Mouse (Mus musculus) CH12.LX (cell line): Measurements from ENCODE around the gene Syne3. TPM values are rescaled to one million over a fixed set of nuclear protein-coding genes. Genes with fewer than 3 reads are reported as not detected.

Source experiments
- DNase-seq: peaks from one replicate; pipeline ENCODE4 v3.0.0-alpha.2; 2013; ENCODE audit errors: extremely low read depth
- H3K27ac ChIP-seq: 2 replicates; pipeline ENCODE4 v1.5.1; 2012; ENCODE audit warnings: low read depth, mild to moderate bottlenecking, control low read depth, moderate library complexity; ENCODE audit not compliant: insufficient read depth
- H3K27me3 ChIP-seq: replicated peaks from 2 replicates; pipeline ENCODE3; 2012; ENCODE audit warnings: inconsistent platforms
- H3K36me3 ChIP-seq, 2 experiments: replicated peaks in 1 of 2; 2 replicates each; pipeline versions ENCODE3 to v1.6.1; 2012; ENCODE audit warnings: inconsistent platforms in 1 of 2, low read length in 1 of 2, mild to moderate bottlenecking in 1 of 2, mixed read lengths in 1 of 2, moderate library complexity in 1 of 2; ENCODE audit not compliant: control insufficient read depth in 1 of 2, insufficient read depth in 1 of 2
- H3K4me1 ChIP-seq, 2 experiments: 2 replicates each; pipeline ENCODE4 v1.6.1; 2012; ENCODE audit warnings: inconsistent platforms in 1 of 2, moderate library complexity in 1 of 2; ENCODE audit not compliant: insufficient read depth in 2 of 2, control insufficient read depth in 1 of 2
- H3K4me2 ChIP-seq: 2 replicates; pipeline ENCODE4 v1.6.1; 2012; ENCODE audit warnings: low read depth, mild to moderate bottlenecking, control low read depth; ENCODE audit not compliant: poor library complexity, insufficient read depth, severe bottlenecking
- H3K4me3 ChIP-seq, 3 experiments: fragments of 150-350 bp in 1 of 3; sonication (generic) in 1 of 3; replicated peaks in 1 of 3; 2 replicates each; pipeline versions ENCODE3 to v1.5.1; 2011 to 2012; ENCODE audit warnings: low read depth in 2 of 3, low read length in 2 of 3, mild to moderate bottlenecking in 2 of 3, moderate library complexity in 2 of 3, control low read depth in 1 of 3, improper control_type of control experiment in 1 of 3, inconsistent platforms in 1 of 3, mixed read lengths in 1 of 3; ENCODE audit not compliant: poor library complexity in 1 of 3
- H3K79me2 ChIP-seq: replicated peaks from 2 replicates; pipeline ENCODE4 v1.6.1; 2012; ENCODE audit warnings: mild to moderate bottlenecking, moderate library complexity; ENCODE audit not compliant: control insufficient read depth, poor library complexity, insufficient read depth, severe bottlenecking; ENCODE audit errors: extremely low read depth
- H3K9ac ChIP-seq: 2 replicates; pipeline ENCODE4 v1.6.1; 2012; ENCODE audit warnings: low read depth, mild to moderate bottlenecking, control low read depth, moderate library complexity; ENCODE audit not compliant: insufficient read depth
- H3K9me3 ChIP-seq: replicated peaks from 2 replicates; pipeline ENCODE3; 2012; ENCODE audit warnings: low read length, inconsistent platforms, mixed read lengths
- BHLHE40 ChIP-seq: IDR thresholded peaks from 2 replicates; pipeline ENCODE4 v1.6.1; 2011; ENCODE audit warnings: mild to moderate bottlenecking, low read depth, low read length, improper control_type of control experiment
- ELF1 ChIP-seq: IDR thresholded peaks from 2 replicates; pipeline ENCODE4 v1.6.1; 2014; ENCODE audit warnings: low read depth, mild to moderate bottlenecking, inconsistent platforms, low read length, improper control_type of control experiment
- EP300 ChIP-seq: IDR thresholded peaks from 2 replicates; pipeline ENCODE4 v1.6.1; 2011; ENCODE audit warnings: low read length, improper control_type of control experiment
- ETS1 ChIP-seq: conservative IDR thresholded peaks from 2 replicates; pipeline ENCODE4 v1.6.1; 2012; ENCODE audit warnings: low read depth, mild to moderate bottlenecking, inconsistent platforms, low read length, improper control_type of control experiment, moderate library complexity
- GABPA ChIP-seq: IDR thresholded peaks from 2 replicates; pipeline ENCODE4 v1.6.1; 2012; ENCODE audit warnings: low read depth, low read length, improper control_type of control experiment, inconsistent platforms; ENCODE audit not compliant: insufficient replicate concordance
- JUND ChIP-seq: conservative IDR thresholded peaks from 2 replicates; pipeline ENCODE4 v1.6.1; 2011; ENCODE audit warnings: low read depth, low read length, improper control_type of control experiment
- KAT2A ChIP-seq: IDR thresholded peaks from 2 replicates; pipeline ENCODE4 v1.6.1; 2012; ENCODE audit warnings: low read length, improper control_type of control experiment, inconsistent platforms; ENCODE audit not compliant: insufficient replicate concordance
- MEF2A ChIP-seq: IDR thresholded peaks from 2 replicates; pipeline ENCODE4 v1.6.1; 2014; ENCODE audit warnings: low read depth, mild to moderate bottlenecking, inconsistent platforms, low read length, improper control_type of control experiment, borderline replicate concordance
- MXI1 ChIP-seq: IDR thresholded peaks from 2 replicates; pipeline ENCODE4 v1.6.1; 2011; ENCODE audit warnings: mild to moderate bottlenecking, low read depth, low read length, improper control_type of control experiment
- POLR2A ChIP-seq: IDR thresholded peaks from 2 replicates; pipeline ENCODE4 v1.6.1; 2011; ENCODE audit warnings: low read depth, mild to moderate bottlenecking, improper control_type of control experiment, low read length
- RCOR1 ChIP-seq: conservative IDR thresholded peaks from 2 replicates; pipeline ENCODE4 v1.6.1; 2012; ENCODE audit warnings: low read depth, mild to moderate bottlenecking, inconsistent platforms, low read length, improper control_type of control experiment
- SMC3 ChIP-seq: IDR thresholded peaks from 2 replicates; pipeline ENCODE4 v1.6.1; 2011; ENCODE audit warnings: low read depth, low read length, improper control_type of control experiment
- TCF12 ChIP-seq: IDR thresholded peaks from 2 replicates; pipeline ENCODE4 v1.6.1; 2014; ENCODE audit warnings: low read depth, mild to moderate bottlenecking, inconsistent platforms, low read length, improper control_type of control experiment
- UBTF ChIP-seq: IDR thresholded peaks from 2 replicates; pipeline ENCODE4 v1.6.1; 2012; ENCODE audit warnings: low read depth, mild to moderate bottlenecking, inconsistent platforms, low read length, improper control_type of control experiment, moderate library complexity
- USF1 ChIP-seq: IDR thresholded peaks from 2 replicates; pipeline ENCODE4 v1.6.1; 2014; ENCODE audit warnings: low read depth, mild to moderate bottlenecking, inconsistent platforms, low read length, improper control_type of control experiment
- ZC3H11A ChIP-seq: IDR thresholded peaks from 2 replicates; pipeline ENCODE4 v1.6.1; 2012; ENCODE audit warnings: low read depth, mild to moderate bottlenecking, inconsistent platforms, low read length, improper control_type of control experiment
- ZKSCAN1 ChIP-seq: IDR thresholded peaks from 2 replicates; pipeline ENCODE4 v1.6.1; 2012; ENCODE audit warnings: low read depth, inconsistent platforms, low read length, improper control_type of control experiment, borderline replicate concordance
- dilution Hi-C: fragments of 300-500 bp; cut with MboI; formaldehyde crosslinking; loops from 2 replicates; pipeline ENCODE4 v1.14.3; 2020; ENCODE audit warnings: low sequenced_read_pairs; ENCODE audit not compliant: extremely low pct_unique_long_range_greater_than_20kb, extremely low pct_ligation_motif_present
- in situ Hi-C: fragments of 300-500 bp; cut with MboI; formaldehyde crosslinking; loops from 3 replicates; pipeline ENCODE4 v1.14.3; 2019; ENCODE audit warnings: low sequenced_read_pairs, low pct_ligation_motif_present, low pct_unique_long_range_greater_than_20kb, mixed read lengths
- polyA plus RNA-seq: library from polyadenylated mRNA; unstranded; fragments of >175 nt; gene quantifications from 2 replicates; pipeline ENCODE4 v1.2.1, GENCODE M21; 2012; ENCODE audit warnings: low read depth; ENCODE audit not compliant: insufficient read length
- total RNA-seq, 2 experiments: library from RNA; depleted of rRNA; stranded (reverse); fragments of 300-350 nt in 1 of 2; fragments of >200 nt in 1 of 2; gene quantifications; 2 replicates each; pipeline ENCODE4 v1.2.3; 2012 to 2014

The Syne3 gene
- total and polyA plus RNA-seq, 3 experiments = 5.3 to 18.7 (median 7.3) TPM

GRCm38 (mm10) chr12:104987936-104988335 lies 21.7 kb downstream of the Syne3 start:
- Histone ChIP-seq H3K36me3 (peaks cover 2 to 33% of the 10 kb centered on the region in 2 experiments), H3K9me3 (peaks cover 2% of the 10 kb centered on the region), H3K27ac (no peak overlapping the region), H3K79me2 (peaks cover 6% of the 10 kb centered on the region), H3K4me2 (no peak overlapping the region), H3K4me1 (peaks cover 18 to 48% of the 10 kb centered on the region in 2 experiments), H3K27me3 (no peaks in the 10 kb centered on the region), H3K9ac (no peak overlapping the region), H3K4me3 (no peak overlapping the region)
- dilution Hi-C loops = no loop called here
- TF ChIP-seq GABPA = no peak
- no peak for TF ChIP-seq ZKSCAN1
- no peak for TF ChIP-seq ZC3H11A
- TF ChIP-seq RCOR1 = no peak
- no peak for TF ChIP-seq MXI1
- TF ChIP-seq SMC3 = no peak
- no peak for TF ChIP-seq USF1
- TF ChIP-seq ETS1 = no peak
- no peak for TF ChIP-seq TCF12
- TF ChIP-seq ELF1 = no peak
- TF ChIP-seq KAT2A = no peak
- TF ChIP-seq POLR2A = no peak
- no peak for TF ChIP-seq MEF2A
- no peak for TF ChIP-seq JUND
- TF ChIP-seq EP300 = no peak
- no peak for TF ChIP-seq BHLHE40
- no peak for DNase-seq
- in situ Hi-C loops = no loop called here

GRCm38 (mm10) chr12:104986781-104987180 lies 22.8 kb downstream of the Syne3 start:
- dilution Hi-C loops = no loop called here
- H3K27me3 ChIP-seq = no peaks in the 10 kb centered on the region
- H3K4me2 ChIP-seq = no peak overlapping the region
- H3K9ac ChIP-seq = no peak overlapping the region
- H3K27ac ChIP-seq = no peak overlapping the region
- no peak for TF ChIP-seq KAT2A
- TF ChIP-seq UBTF = no peak
- TF ChIP-seq, all 38 proteins: peak for 0
- Histone ChIP-seq H3K79me2 (peaks cover 4% of the 10 kb centered on the region), H3K4me3 (no peak overlapping the region), H3K9me3 (peaks cover 2% of the 10 kb centered on the region), H3K36me3 (peaks cover 7 to 36% of the 10 kb centered on the region in 2 experiments), H3K4me1 (peaks cover 13 to 36% of the 10 kb centered on the region in 2 experiments)
- DNase-seq = no peak
- in situ Hi-C loops = no loop called here
